Mouse (Mus musculus) left cerebral cortex, postnatal 4 days (tissue): ENCODE results near the gene Wipf1. TPM values are rescaled to one million over a fixed set of nuclear protein-coding genes. Genes with fewer than 3 reads are reported as not detected.

Source experiments
- DNase-seq: peaks from one replicate; pipeline ENCODE4 v3.0.0-alpha.2; 2022
- intact Hi-C: fragments of 180-260 bp; cut with DNase I; formaldehyde crosslinking; loops from one replicate; pipeline ENCODE4 v1.15.1; 2025
- total RNA-seq, 2 experiments: library from RNA; stranded (reverse); gene quantifications; 2 replicates each; pipeline ENCODE4 v1.2.3; 2021

Wipf1 gene
- total RNA-seq, 2 experiments from 2014 or later, result 6.7 to 6.9 TPM

DNA sequence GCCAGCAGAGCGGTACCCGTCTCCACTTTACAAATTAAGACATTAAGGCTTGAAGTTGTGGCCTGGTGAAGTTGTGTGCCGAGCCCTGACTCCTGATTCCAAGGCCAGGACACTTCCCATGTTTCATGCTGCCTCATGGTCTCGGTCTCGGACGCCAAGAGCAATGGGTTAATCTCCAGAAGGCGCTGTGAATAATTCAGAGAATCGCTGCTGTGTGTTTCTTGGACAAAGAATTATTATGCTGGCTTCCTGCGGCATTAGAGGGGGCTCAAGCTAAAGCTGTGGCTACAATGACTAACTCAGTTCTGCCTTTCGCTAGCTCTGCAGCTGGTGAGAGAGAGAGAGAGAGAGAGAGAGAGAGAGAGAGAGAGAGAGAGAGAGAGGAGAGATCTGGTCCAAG lies 85.5 kb downstream of the Wipf1 start:
- intact Hi-C loops, result no loop called here
- DNase-seq, result no peak

DNA sequence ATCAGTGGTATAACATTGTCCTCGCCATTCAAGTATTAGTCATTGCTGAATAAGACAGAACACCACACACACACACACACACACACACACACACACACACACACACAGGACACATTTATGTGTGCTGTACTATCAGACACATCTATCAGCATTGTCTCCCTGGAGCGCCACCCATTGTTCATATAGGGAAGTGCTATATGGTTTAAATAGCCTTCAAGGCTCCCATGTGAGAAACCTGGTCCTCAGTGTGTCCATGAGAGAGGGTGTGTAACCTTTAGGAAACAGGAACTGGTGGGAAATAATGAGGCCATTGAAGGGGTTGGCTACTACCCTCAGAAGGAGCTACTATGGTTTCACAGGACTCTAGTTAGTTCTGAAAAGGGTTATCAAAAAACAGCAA lies 87.5 kb downstream of the Wipf1 start:
- DNase-seq, result no peak
- intact Hi-C loops, result no loop called here

DNA sequence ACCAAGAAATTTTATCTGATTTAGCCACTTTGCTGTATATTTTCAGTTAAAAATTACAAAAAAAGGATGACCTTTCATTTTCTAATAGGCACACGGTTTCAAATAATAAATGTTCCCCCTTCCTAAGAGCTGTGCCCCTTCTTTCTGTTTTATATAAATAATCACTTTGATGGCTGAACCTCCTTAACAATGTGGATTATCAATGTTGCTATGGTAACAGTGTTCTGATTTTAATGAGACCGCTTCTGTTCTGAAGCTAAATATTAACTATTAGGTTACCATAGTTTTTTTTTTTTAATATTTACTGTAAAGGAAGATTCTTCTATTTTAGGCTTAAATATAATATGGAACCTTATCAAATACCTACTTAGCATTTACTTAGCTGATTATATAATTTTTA lies 89.2 kb downstream of the Wipf1 start:
- no peak for DNase-seq
- intact Hi-C loops, result no loop called here

DNA sequence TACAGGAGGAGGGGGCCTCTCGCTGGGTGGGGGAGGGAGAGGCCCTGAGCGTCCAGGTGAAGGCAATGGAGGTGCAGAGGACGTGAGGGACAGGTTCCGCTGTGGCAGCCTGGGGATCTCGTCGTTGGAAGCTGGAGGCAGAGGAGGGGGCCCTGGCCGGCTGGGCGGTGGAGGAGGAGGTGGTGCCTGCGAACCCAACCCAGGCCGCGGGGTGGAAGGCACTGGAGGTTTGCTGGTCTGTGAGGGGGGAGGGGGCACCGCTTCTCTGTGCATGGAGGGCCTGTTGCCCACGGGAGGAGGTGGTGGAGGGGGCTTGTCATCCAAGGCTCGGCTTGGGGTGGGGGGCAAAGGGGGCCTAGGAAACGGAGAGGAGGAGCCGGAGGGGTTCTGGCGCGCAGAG lies 92.6 kb downstream of the Wipf1 start:
- intact Hi-C loops, result no loop called here
- no peak for DNase-seq

DNA sequence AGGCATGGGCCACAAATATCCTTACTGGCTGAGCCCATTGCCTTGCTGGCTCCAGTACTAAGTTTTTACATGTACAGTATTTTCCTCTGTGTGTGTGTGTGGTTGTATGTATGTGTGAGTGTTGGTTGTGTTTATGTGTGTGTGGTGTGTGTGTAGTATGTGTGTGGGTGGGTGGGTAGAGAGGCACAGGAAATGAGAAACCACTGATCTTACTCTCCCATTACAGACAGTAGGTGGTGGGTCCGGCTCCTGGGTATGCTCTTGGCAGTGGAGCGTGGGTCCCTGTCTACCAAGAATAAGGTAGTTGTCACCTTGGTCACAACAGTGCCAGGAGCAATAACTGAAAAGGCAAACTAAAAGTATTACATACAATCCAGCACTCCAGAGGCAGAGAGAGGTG lies 93.7 kb downstream of the Wipf1 start:
- intact Hi-C loops, result no loop called here
- DNase-seq, result no peak

DNA sequence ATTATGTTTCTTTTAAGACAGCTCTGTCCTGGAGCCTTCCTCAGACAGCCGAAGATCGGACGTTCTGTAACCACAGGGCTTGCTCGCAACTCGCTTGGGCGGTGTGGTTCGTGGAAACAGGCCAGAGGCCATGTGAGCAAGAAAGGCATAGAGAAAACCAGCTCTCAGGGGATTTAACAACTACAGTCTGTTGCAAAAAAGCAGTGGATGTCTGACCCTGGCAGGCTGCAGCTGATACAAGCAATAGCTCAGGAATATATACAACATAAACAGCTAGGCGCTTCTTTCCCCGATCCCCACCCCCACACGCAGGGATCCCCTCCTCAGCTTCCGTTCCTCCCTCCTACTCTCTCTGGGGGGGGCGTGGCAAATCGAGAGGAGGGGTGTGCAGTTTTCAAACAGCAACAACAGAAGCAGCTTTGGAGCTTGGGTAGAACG lies 97.6 kb downstream of the Wipf1 start:
- DNase-seq, result peak; percentile 36
- intact Hi-C loops, result no loop called here

DNA sequence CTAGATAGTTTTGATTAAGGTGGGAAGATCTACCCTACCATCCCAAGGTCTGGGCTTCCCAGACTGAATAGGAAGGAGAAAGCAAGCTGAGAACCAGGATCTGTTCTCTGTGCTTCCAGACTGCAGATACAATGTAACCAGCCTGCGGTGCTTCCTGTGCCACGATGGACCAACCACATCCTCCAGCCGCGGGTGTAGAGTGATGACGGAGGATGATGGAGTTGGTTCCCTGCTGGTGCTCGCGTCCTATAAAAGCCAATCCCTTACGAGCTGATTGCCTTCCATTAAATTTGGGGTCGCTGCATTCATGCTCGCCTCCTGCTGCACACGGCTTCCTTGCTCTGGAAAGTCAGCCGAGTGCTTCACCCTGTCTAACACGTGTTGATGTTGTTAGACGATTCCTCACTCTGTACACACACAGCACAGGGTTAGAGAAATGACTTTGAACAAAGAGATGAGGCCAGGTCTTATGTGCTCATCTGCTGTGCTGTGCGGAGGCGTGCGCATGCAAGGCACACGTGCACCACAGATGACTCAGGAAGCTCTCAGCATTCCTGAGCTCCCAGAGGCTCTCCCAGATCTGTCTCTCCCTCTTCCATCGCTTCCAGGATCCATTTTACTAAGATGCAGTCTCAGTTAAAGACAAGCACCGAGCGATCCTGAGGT lies 100.6 kb downstream of the Wipf1 start:
- DNase-seq, result no peak
- intact Hi-C loops, result no loop called here

DNA sequence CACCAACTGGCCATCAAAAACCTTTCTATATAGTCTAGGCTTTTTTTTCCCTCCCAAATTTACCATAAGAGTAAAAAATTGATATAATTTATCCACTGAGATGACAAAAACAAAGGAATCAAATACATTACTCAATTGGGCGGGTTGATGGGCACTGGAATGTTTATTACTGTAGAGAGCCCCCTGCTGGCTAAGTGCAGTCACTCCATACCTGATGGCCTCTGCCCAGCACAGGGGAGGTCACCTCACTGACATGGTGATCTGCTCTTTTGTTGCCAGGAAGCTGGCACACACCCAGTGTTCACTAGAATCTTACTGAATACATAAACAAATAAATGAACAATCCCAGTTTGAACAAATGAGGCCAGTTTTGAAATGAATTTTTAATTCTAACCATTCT lies 102.2 kb downstream of the Wipf1 start:
- intact Hi-C loops, result no loop called here
- peak; percentile 41 for DNase-seq

DNA sequence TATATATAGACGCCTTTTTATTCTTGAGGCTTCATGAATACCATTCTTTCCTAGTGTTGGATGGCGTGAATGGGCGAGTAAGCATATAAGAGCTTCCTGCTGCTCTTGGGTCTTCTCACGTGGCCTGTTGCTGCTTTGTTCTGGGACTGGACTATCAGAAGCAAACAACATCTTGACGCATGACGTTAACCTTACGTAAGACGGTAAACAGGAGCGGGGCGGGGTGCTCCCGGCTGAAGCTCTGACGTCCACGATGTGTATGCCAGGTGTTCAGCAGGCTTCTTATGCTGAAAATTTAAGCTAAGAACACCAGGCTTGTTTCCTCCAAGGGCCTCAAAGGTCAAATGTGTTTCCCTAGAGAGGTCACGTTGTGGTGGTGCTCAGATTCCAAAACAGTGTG lies 103.7 kb downstream of the Wipf1 start:
- intact Hi-C loops, result no loop called here
- DNase-seq, result no peak

DNA sequence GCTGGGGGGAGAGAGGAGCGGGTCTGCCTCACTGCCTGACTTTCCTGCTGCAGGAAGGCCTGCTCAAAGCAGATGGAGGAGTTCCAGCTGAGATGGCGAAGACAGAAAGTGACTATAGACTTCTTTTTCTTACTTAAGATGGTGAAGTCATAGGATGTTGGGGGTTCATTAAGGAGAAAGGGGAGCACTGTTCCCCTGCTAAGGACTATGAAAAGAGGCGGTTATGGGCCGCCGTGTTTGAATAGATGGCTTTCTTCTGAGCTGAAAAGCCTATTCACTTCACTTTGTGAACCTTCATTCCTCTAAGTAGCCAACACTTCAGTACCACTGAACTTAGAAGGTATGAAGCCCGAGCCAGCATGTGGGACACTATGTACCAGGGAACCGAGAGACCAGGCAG lies 109.8 kb downstream of the Wipf1 start:
- intact Hi-C loops, result no loop called here
- no peak for DNase-seq

DNA sequence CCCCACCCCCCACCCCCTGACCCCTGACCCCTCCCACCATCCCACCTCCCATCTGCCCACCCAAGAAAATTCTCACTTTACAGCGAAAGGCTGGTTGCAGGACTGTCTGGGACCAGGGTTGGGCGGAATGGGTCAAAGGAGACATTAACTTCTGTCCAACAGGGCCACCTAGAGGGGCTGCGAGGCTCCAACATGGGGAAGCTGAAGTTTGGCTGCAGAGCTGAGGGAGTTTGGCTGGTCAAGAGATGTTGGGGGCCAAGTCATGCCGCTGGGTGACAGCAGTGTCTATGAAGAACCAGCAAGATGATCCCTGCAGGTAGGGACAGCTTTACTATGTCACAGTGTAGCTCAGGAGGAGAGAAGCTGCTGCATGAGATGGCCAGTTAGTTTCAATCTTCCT lies 110.2 kb downstream of the Wipf1 start:
- DNase-seq, result no peak
- intact Hi-C loops, result no loop called here

DNA sequence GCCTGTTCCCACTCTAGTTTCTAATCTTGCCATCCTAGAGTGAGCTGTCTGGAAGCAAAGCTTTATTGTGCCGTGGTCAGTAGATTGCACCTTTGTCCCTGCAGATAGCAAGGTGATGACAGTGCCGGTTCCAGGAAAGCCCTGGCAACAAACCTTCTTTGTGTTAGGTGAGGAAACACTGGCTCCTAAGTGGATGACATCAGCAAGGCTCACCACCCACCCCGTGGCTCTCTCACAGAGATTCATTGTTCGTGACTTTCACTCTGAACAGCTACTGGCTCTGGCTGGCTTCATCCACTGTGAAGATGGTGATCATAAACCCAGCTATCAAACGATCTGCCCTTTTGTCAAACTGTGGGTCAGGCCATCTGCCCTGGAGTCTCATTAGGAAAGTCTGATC lies 113.6 kb downstream of the Wipf1 start:
- intact Hi-C loops, result no loop called here
- no peak for DNase-seq

DNA sequence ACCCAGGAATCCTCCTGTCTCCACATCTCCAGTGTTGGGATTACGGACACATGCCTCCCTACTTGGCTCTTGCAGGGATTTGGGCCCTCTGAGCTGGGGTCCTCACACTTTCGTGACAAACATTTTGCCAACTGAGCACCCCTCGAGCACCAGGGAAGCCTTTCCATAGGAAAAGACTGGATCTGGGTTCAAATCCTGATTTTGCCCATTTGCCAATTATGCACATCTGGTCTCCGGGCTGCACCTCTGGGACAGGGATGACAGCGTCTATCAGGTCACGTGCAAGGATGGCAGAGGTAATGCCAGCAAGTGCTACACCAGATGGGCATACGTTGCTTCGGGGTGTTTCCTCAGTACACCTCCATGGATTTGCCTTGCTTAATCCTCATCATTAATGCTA lies 119.5 kb downstream of the Wipf1 start:
- intact Hi-C loops, result no loop called here
- no peak for DNase-seq

DNA sequence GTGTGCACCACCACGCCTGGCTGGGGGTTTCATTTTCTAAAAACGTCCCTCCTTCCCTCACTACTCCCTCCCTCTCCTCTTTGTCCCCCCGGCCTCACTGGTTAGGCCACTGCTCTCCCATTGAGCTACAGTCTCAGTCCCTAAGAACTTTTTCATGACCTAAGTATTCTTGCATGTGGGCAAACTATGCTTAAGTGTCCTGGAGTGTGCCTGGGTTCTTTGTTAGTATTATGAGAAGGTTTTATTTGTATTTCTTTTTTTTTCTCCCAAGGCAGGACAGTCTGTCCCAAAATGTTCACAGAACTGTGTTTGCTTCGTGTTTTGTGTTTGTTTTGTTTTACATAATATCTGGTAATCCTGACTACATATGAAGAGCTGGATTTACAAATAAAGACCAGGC lies 121.9 kb downstream of the Wipf1 start:
- DNase-seq, result no peak
- intact Hi-C loops, result no loop called here

DNA sequence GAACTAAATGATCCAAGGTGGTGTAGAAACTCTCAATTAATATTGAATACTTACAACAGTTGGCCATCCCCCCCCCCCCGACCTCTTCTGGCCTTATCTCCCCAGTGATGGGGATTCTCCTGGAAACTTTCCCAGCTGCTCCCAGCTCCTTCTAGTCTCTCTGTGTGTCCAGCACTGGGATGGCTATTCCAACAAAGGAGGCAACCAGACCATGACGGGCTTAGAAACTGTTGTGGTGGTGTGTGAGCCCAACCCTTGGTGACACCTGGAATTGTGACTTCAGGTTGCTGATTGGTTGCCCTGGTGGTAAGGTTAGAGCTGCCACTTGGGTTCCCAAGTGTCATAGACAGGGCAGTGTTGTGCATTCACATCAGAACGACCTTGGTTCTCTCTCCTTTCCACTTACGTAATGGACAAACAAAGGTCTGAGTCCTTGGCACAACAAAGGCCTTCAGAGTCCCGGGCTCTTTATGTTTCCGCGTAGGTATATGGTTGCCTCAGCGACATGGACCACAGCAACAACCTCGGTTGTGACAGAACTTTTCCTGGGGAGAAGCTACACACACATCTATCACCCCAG lies 123.1 kb downstream of the Wipf1 start:
- intact Hi-C loops, result no loop called here
- no peak for DNase-seq

DNA sequence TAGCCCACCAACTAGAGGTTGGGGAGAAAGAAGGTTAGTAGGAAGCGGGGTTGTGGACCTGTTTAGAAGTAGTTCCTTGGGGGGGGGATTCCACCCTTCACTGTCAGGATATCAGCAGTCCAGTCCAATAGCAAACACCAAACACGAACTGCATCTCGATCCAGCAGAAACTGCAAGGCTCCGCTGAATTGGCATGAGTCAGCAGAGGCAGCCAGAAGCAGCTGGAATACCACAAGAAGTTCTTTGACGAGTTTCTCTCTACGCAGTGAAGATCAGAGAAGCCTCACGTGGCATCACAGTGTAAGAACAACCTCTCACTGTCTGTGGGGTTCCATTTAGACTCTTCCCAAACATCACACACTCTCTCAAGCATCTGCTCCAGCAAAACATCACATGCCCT lies 124.6 kb downstream of the Wipf1 start:
- no peak for DNase-seq
- intact Hi-C loops, result no loop called here

DNA sequence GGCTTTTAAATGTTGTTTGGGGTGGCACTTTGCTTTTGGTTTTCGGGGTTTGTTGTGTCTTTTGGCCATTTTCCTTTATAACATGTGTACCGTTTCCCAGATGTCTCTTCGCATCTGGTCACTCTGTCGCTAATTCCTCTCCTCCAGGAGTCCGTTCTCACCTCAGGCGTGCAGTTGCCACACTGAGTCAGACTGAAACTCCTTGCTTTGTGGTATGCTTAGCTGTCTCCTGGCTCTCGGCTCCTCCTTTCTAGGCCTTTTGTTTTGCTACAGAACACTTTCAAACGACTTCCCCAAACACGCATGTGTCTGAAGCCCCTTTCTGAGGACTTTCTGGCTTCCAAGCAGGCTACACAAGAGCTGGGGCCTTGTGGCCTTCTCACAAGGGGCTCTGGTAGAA lies 125.1 kb downstream of the Wipf1 start:
- intact Hi-C loops, result no loop called here
- no peak for DNase-seq

DNA sequence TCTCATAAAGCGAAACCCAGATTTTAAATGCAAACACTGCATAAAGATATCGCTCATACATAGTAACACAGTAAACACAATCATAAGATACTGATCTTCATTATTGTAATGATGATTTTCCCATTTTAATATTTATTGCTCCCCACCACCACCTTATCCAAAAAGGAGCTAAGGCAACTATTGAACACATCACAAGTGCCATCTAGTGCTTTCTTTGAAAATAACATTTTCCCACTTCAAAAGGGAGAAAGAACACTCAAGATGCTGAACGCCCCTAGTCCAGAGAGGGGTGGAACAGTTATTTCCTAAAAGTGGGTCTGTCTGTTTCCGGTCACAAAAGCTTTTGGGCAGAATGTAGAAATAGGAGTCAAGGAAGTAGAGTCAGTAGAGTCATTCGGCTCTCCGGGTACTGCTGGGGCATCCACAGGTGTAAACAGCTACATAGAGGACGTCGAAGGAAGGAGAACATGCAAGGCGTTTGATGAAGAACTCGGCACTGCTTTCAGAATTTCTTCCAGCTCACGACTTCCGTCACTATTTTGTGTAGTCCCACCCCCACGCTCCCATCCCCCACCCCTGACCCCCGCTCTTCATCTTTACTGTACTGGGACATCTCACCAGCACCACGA lies 126.0 kb downstream of the Wipf1 start:
- no peak for DNase-seq
- intact Hi-C loops, result no loop called here

DNA sequence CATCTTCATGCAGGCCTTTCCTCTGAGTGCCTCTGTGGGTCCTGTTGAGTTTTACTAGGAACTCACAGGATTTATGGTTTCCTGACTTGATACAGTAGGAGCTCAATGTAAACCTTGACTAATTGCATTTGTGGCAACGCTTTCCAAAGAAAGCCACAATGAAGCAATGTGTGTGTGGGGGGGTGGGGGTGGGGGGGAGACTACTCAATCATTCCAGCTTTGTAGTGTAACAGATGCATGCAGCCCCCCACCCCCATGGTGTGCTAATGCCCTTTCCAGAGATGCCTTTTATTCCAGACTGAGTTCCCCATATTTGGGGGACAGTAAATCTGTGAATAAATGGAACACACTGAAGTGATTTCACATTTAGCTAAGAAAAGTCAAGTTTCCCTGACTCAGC lies 127.8 kb downstream of the Wipf1 start:
- intact Hi-C loops, result no loop called here
- DNase-seq, result no peak

DNA sequence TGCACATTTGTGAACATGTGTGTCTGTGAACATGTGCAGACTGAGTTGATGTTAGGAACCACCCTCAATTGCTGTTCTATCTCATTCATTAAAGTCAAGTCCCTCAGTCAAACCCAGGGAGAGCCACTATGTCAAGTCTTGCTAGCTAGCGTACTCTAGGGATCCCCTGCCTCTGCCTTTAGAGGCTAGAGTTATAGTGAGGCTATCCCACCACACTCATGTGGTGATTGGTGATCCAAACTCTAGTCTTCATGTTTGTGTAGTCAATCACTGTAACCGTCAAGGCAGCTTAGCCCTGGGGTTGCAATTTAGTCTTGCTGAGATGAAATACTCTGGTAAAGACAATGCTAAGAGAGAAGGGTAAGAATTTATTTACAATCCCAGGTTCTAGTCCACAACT lies 132.1 kb downstream of the Wipf1 start:
- intact Hi-C loops, result no loop called here
- DNase-seq, result no peak

DNA sequence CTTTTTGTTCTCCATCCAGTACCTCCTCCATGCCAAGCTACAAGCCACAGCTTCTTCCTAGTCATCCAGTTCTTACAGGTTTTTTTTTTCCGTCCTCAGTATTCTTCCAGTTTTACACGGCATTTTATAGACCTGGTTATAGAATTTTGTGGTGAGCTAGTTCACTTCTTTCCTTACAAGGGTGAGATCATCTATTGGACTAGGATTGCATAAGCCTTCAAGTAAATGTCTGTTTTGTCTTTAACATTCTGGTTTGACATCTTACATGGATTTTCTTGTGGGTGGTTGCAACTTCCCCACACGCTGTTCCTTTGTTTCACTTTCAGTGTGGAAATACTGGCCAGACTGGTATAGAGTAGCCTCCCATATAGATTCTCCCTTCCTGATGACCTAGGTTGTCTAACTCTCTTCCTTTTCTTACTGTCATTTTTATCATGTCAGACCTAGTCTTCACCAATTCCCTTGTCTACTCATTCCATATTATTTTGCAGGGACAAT lies 132.7 kb downstream of the Wipf1 start:
- no peak for DNase-seq
- intact Hi-C loops, result no loop called here

DNA sequence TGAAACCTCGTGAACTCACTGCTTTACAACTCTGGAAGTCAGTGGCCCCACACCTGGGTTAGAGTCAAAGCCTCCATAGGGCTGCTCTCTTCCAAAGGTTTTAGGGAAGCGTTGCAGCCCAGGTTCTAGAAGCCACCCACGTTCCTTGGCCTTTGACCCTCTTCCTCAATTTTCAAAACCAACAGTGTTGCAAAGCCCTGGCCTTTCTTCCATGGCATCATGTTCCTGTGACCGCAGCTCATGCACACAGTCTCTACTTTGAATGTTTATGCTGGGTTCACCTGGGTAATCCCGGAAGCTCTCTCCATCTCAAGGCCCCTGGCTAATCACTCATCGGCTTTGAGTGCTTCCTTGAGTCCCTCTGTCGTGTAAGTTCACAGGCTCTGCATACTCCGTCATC lies 134.0 kb downstream of the Wipf1 start:
- intact Hi-C loops, result no loop called here
- DNase-seq, result no peak
